Mouse (Mus musculus) brain, embryonic 14.5 days (tissue): ENCODE results near the gene Vmn1r83.

ENCODE experiments used
- CTCF ChIP-seq: fragments of 200-500 bp; IDR thresholded peaks from 2 replicates; pipeline ENCODE4 v1.5.1; 2012; ENCODE audit warnings: inconsistent platforms, mild to moderate bottlenecking, moderate library complexity, borderline replicate concordance; ENCODE audit not compliant: insufficient read depth, insufficient read length; ENCODE audit errors: extremely low read depth
- POLR2A ChIP-seq: fragments of 200-500 bp; IDR thresholded peaks from 2 replicates; pipeline ENCODE4 v1.6.1; 2012; ENCODE audit warnings: mild to moderate bottlenecking, inconsistent platforms, borderline replicate concordance; ENCODE audit not compliant: poor library complexity, insufficient read depth, insufficient read length, severe bottlenecking; ENCODE audit errors: extremely low read depth

DNA sequence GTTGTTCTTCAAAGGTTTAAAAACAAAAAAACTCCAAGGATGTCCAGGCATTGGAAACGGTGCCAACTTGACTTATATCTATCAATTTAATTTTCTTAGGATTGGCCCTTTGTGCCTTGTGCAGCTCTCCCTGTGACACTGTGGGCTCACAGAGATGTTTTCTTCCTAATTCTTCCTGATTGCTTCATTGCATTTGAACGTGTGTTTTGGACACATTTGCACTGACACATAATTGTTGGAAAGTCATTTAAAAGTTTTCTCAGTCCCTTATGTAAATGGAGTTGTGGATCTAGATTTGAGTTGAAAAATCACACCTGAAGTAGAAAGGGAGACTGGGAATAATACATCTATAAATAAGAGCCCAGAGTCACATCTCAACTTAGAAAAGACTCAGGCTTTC is 29.2 kb downstream of the Vmn1r83 start, which contains the start of gene Vmn1r82:
- TF ChIP-seq CTCF = no peak
- no peak for TF ChIP-seq POLR2A
